Mouse (Mus musculus): ENCODE measurements around the gene Pabpn1l.

- TF ChIP-seq CTCF (IDR thresholded peaks at IDR 0.05; ENCODE audit: control insufficient read depth, insufficient read depth, insufficient replicate concordance, low read depth, low read length) (no peak), POLR2A (IDR thresholded peaks at IDR 0.05; ENCODE audit: control insufficient read depth, low read depth, low read length) (no peak)
Measured at GRCm38 (mm10) chr8:122596031-122596430, 26.5 kb downstream of the Pabpn1l start.
